Mouse (Mus musculus): ENCODE results near the gene Nudt4. TPM values are rescaled to one million over a fixed set of nuclear protein-coding genes. Genes with fewer than 3 reads are reported as not detected.
A peak's percentile ranks its signal among the peaks of the same experiment; 100 is the strongest.

Nudt4 gene
- total RNA-seq, 4 experiments from 2014 or later = 125 to 146 (median 131) TPM

DNA sequence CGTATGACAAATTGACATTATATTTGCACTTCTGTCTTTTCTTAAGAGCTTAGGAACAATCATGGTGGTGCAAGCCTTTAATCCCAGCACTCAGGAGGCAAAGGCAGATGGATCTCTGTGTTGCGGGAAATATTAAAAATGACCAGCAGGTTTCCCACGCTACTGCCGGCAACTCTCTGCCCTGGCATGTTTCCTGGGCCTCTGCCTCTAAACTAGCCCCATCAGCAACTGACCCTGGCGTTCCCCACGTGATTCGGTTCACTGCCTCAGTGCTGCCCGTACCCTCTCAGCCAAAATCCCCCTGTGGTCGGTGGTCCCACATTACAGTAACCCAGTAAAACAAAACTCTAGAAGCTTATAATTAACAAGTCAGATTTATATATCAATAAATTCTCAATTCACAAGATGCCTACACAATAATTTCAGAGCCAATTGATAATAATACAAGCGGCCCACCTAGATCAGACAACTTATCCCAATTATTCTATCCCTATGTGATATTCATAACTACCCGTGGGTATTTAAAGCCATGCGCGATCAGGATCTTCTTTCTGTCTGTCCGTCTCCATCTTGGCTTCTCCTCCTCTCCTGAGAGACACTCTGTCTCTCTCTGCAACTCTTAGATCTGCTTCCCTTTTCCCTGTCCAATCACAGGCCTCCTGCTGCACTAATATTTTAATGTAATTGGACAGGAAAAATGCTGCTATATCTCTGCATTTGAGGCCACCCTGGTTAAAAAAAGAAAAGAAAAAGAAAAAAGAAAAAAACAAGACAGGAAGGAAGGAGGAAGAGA lies 60.3 kb downstream of the Nudt4 start:
- DNase-seq (ENCODE audit: low spot score in 2 of 2) = no peak

DNA sequence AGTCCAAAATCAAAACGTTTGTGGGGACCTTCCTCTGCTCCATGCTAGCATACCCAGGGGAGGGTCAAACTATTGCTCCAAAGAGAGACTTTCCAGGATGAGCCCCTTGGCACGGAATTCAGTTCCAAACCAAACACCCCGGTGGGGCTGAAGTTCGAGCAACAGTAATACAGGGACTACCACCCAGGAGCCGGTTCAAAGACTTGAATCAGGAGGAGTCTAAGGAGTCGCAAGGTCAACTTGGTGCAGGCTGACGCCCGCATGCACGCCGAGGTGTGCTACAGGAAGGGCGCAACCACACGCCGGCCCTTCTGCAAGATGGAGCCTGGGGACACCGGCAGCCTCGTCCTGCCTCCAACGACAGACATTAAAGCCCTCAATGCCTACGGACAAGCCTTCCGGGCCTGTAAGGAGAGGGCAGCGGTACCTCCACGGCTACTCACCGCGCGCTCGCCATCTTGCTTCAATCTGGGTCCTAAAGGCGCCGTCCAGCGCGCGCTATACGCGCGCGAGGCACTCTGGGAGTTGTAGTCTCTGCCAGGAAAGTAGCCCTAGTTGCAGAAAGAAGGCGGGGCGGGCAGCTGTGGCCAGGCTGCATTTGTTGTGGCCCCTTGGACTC lies 62.4 kb downstream of the Nudt4 start, which contains the start of gene Mrpl42:
TSS of gene Mrpl42 (minus strand) at position 478 of the 619 bp plus-strand sequence.
- DNase-seq (ENCODE audit: low spot score in 2 of 2) = peak; percentile 62 to 82

DNA sequence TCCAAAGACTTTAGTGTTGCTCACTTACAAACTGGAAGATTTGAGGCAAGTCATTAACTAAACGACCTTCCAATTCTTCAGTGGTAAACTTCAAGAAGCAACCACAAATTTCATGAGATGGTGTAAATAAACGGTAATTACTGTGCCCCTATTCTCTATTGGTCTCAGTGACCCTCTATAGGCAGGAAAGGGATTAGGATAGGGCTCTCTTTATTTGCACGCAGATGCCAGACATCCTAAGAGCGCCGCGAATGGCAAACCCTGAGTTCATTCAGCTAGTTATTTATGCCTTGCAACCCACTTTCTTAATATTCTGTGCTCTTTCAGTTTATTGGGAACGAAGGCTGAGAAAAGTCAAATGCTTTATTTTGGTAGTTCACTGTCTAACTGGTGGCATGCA lies 62.9 kb downstream of the Nudt4 start:
- DNase-seq (ENCODE audit: low spot score in 2 of 2) = no peak

Small RNAs within 50 kb of the gene (microRNA-seq; reads per million reads assigned to microRNA genes)
- gene Mir3058 = 3.8 to 4.9 reads per million in 2 experiments

Other genes starting within 250 kb of the Nudt4 start
- gene Cradd, start 240.0 kb downstream of the Nudt4 start, total RNA-seq (2022) = 10 to 100 TPM in 1 of 4 experiments, 1 to 10 TPM in 3; 8.2 to 11.0 (median 9.0) TPM
- gene Socs2, start 147.0 kb downstream of the Nudt4 start, total RNA-seq (2022) = 10 to 100 TPM; 26.5 to 29.7 (median 27.7) TPM
- gene Mrpl42, start 62.2 kb downstream of the Nudt4 start, total RNA-seq (2022) = 10 to 100 TPM; 60.9 to 73.8 (median 65.8) TPM
- gene Ube2n, start 49.0 kb downstream of the Nudt4 start, total RNA-seq (2022) = 100 to 1,000 TPM; 181 to 234 (median 208) TPM
- gene Anapc15-ps, start 109.3 kb upstream of the Nudt4 start, total RNA-seq (2022) = not detected